Mouse (Mus musculus) bone marrow macrophage, adult 2 months (primary cell): ENCODE data around the gene Cd28.

Source experiments
- CTCF ChIP-seq: IDR thresholded peaks from 2 replicates; pipeline ENCODE4 v1.5.1; 2012; ENCODE audit warnings: low read depth, mild to moderate bottlenecking, low read length, moderate library complexity
- POLR2A ChIP-seq: IDR thresholded peaks from 2 replicates; pipeline ENCODE4 v1.6.1; 2012; ENCODE audit warnings: mild to moderate bottlenecking, low read depth, low read length, borderline replicate concordance

GRCm38 (mm10) chr1:60683766-60684165 is 32.8 kb upstream of the Cd28 start:
- TF ChIP-seq CTCF: no peak
- no peak for TF ChIP-seq POLR2A
